Mouse (Mus musculus) heart, embryonic 14.5 days (tissue): ENCODE results near the gene Helz. TPM values are rescaled to one million over a fixed set of nuclear protein-coding genes. Genes with fewer than 3 reads are reported as not detected.

Source experiments
- ATAC-seq: fragments of 200-750 bp; cut with Nextera tagmentation; 2 replicates; pipeline ENCODE4 v1.8.0; 2017; ENCODE audit warnings: low read depth, moderate TSS enrichment; ENCODE audit not compliant: insufficient number of reproducible peaks, insufficient read depth, low FRiP score
- H3K27ac ChIP-seq, 2 experiments: fragments of 200-500 bp in 1 of 2; fragments of 300-500 bp in 1 of 2; sonication (generic) in 1 of 2; replicated peaks in 1 of 2; 2 replicates each; pipeline ENCODE4 v1.5.1; 2012 to 2014; ENCODE audit warnings: low read depth in 2 of 2, low read length in 2 of 2, control low read depth in 1 of 2, mild to moderate bottlenecking in 1 of 2, mixed read lengths in 1 of 2; ENCODE audit not compliant: control insufficient read depth in 1 of 2, insufficient read depth in 1 of 2
- H3K27me3 ChIP-seq: fragments of 300-500 bp; sonication (generic); 2 replicates; pipeline ENCODE4 v1.6.1; 2014; ENCODE audit warnings: mild to moderate bottlenecking, low read length, control low read depth; ENCODE audit not compliant: control insufficient read depth, insufficient read depth
- H3K36me3 ChIP-seq: fragments of 300-500 bp; sonication (generic); 2 replicates; pipeline ENCODE4 v1.6.1; 2014; ENCODE audit warnings: mild to moderate bottlenecking, control low read depth, low read length, mixed read lengths; ENCODE audit not compliant: control insufficient read depth, insufficient read depth
- H3K4me1 ChIP-seq, 2 experiments: fragments of 200-500 bp in 1 of 2; fragments of 300-500 bp in 1 of 2; sonication (generic) in 1 of 2; 2 replicates each; pipeline ENCODE4 v1.6.1; 2012 to 2014; ENCODE audit warnings: low read length in 2 of 2, control low read depth in 1 of 2, mixed read lengths in 1 of 2; ENCODE audit not compliant: control insufficient read depth in 2 of 2, insufficient read depth in 2 of 2
- H3K4me2 ChIP-seq: fragments of 300-500 bp; sonication (generic); 2 replicates; pipeline ENCODE4 v1.6.1; 2014; ENCODE audit warnings: mild to moderate bottlenecking, low read length
- H3K4me3 ChIP-seq, 2 experiments: fragments of 200-500 bp in 1 of 2; fragments of 300-500 bp in 1 of 2; sonication (generic) in 1 of 2; 2 replicates each; pipeline ENCODE4 v1.5.1; 2012 to 2014; ENCODE audit warnings: low read length in 2 of 2, mild to moderate bottlenecking in 2 of 2, control low read depth in 1 of 2, low read depth in 1 of 2, moderate library complexity in 1 of 2; ENCODE audit not compliant: control insufficient read depth in 1 of 2, insufficient read depth in 1 of 2
- H3K9ac ChIP-seq: fragments of 300-500 bp; sonication (generic); 2 replicates; pipeline ENCODE4 v1.6.1; 2014; ENCODE audit warnings: mild to moderate bottlenecking, low read length
- H3K9me3 ChIP-seq: fragments of 300-500 bp; sonication (generic); 2 replicates; pipeline ENCODE4 v1.6.1; 2016; ENCODE audit warnings: low read length, control low read depth; ENCODE audit not compliant: control insufficient read depth
- WGBS: fragments of 180-500 bp; shearing (Covaris S2); extraction: QIAGEN DNeasy Blood & Tissue Kit; methylation state at CpG from one replicate; pipeline ENCODE4 v1.1.7; 2014; 5-methylcytosine and 5-hydroxymethylcytosine counted together
- polyA plus RNA-seq: library from polyadenylated mRNA; unstranded; fragments of >200 nt; fragmentation: Nextera tagmentation; extraction: Ambion mirVana; gene quantifications from 2 replicates; pipeline ENCODE4 v1.2.1, GENCODE M21; 2014

The Helz gene
- polyA plus RNA-seq, 1 experiment from 2014 or later: 17.5 TPM

DNA sequence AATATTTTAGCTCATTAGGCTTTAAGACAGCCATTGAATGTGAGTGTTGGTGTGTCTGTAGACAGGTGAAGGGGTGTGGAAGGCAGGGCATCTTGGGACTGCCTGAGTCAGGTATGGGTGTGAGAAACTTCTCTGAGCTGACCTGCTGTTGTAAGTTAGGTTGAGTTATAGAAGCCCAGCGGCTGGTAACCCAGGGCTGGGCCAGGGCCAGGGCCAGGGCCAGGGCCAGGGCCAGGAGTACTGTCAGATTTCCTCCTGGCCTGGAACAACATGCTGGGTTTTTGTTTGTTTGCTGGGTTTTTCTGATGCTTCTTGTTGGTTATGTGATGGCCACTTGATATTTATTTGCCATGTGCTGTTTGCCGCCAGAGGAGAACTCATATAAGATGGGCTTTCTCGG is 76.9 kb downstream of the Helz start:
- Histone ChIP-seq H3K4me3 (no peak overlapping the region), H3K27me3 (no peaks in the 10 kb centered on the region), H3K4me1 (no peaks in the 10 kb centered on the region), H3K9me3 (no peaks in the 10 kb centered on the region), H3K27ac (no peak overlapping the region), H3K36me3 (peaks cover 72% of the 10 kb centered on the region), H3K4me2 (no peak overlapping the region), H3K9ac (no peak overlapping the region)
- no peak for ATAC-seq
- 95% methylated on average over 3 of the region's 3 CpGs for WGBS

DNA sequence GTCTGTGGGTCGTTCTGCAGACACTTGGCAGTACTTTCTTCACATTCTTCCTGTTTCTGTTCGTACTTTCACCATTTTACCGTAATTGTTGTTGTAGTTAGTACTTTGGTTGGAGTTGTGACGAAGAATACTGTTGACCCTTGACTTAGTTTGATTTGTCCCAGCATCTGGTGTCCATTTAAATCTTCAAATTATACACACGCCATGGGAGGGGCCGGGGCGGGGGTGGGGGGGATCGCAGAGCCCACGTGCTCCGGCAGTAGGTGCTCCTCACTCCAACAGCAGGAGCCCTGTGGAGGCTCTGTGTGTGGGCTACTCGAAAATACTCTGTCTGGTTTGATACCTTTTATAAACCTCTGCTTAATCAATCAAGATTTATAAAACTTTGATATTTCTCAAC is 78.0 kb downstream of the Helz start:
- no peaks in the 10 kb centered on the region for H3K4me1 ChIP-seq
- no peak for ATAC-seq
- H3K4me2 ChIP-seq: no peak overlapping the region
- no peaks in the 10 kb centered on the region for H3K27me3 ChIP-seq
- H3K9ac ChIP-seq: no peak overlapping the region
- H3K36me3 ChIP-seq: peaks cover 65% of the 10 kb centered on the region
- WGBS: 87% methylated on average over 11 of the region's 11 CpGs
- no peak overlapping the region for H3K4me3 ChIP-seq
- no peak overlapping the region for H3K27ac ChIP-seq
- no peaks in the 10 kb centered on the region for H3K9me3 ChIP-seq

DNA sequence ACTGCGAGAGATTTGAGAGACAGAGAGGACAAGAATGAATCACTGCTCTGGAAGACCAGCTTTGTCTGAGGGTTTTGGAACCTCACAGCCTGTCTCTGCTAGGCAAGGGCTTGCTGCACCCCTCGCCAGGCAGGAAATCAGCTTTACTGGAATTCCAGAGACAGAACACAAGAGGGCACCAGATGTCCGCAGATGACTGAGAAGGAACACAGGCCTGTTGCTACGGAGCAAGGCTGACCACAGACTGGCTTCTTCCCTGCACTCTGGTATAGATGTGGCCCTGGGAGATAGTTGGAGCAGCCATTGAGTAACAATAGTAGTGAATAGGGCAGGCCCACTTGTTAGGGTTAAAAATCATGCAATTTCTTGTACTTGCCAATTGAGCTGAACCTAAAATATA is 81.8 kb downstream of the Helz start:
- Histone ChIP-seq H3K36me3 (peaks cover 63% of the 10 kb centered on the region), H3K27ac (no peak overlapping the region)
- WGBS: 31% methylated on average over 4 of the region's 4 CpGs

DNA sequence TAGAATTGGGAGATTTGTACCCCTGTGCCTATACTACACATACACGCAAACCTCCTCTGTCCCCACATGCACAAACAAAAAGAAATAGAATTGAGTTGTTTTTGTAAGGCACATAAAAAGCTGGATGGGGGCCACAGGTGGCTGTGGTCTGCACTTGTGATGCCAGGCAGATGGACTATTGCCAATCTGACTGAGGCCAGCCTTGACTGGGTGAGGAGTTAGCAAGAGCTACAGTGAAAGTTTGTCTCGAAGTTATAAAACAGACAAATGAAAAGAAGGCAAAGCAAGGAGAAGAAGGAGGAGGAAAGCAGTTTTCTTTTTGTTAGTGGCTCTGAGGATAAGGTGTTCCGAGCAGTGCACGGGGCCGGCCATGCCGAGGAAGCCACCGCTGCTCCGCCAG is 82.2 kb downstream of the Helz start:
- no peak overlapping the region for H3K9ac ChIP-seq
- WGBS: 94% methylated on average over 8 of the region's 8 CpGs
- no peak for ATAC-seq
- no peaks in the 10 kb centered on the region for H3K4me1 ChIP-seq
- no peak overlapping the region for H3K27ac ChIP-seq
- H3K4me2 ChIP-seq: no peak overlapping the region
- H3K4me3 ChIP-seq: no peak overlapping the region
- H3K9me3 ChIP-seq: no peaks in the 10 kb centered on the region
- H3K36me3 ChIP-seq: peaks cover 67% of the 10 kb centered on the region
- H3K27me3 ChIP-seq: no peaks in the 10 kb centered on the region

More for the DNA sequence above, 81.8 kb downstream of the Helz start:
- no peaks in the 10 kb centered on the region for H3K27me3 ChIP-seq
- H3K9ac ChIP-seq: no peak overlapping the region
- ATAC-seq: no peak
- no peaks in the 10 kb centered on the region for H3K9me3 ChIP-seq
- H3K4me3 ChIP-seq: no peak overlapping the region
- no peaks in the 10 kb centered on the region for H3K4me1 ChIP-seq
- no peak overlapping the region for H3K4me2 ChIP-seq

DNA sequence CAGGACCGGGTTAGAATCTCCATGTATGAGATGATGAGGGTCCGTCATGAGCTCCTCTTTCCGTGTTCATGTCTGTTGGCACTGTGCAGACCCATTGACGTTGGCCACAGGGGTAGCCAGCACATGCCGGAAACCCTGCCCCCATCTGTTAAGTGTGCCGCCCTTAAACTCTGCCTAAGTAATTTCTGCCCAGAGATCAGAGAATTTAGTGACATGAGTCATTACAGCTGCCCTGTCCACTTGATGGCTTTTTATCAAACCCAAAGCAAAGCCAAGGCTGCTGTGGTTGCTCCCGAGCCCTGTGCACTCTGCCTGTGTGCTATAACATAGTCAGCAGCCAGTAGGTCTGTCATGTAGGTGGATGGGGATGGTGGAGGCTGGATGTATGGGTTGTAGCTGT is 83.4 kb downstream of the Helz start:
- no peak overlapping the region for H3K27ac ChIP-seq
- H3K4me3 ChIP-seq: no peak overlapping the region
- peaks cover 72% of the 10 kb centered on the region for H3K36me3 ChIP-seq
- H3K9ac ChIP-seq: no peak overlapping the region
- no peaks in the 10 kb centered on the region for H3K9me3 ChIP-seq
- ATAC-seq: no peak
- 76% methylated on average over 7 of the region's 7 CpGs for WGBS
- H3K4me1 ChIP-seq: no peaks in the 10 kb centered on the region
- no peaks in the 10 kb centered on the region for H3K27me3 ChIP-seq
- no peak overlapping the region for H3K4me2 ChIP-seq

DNA sequence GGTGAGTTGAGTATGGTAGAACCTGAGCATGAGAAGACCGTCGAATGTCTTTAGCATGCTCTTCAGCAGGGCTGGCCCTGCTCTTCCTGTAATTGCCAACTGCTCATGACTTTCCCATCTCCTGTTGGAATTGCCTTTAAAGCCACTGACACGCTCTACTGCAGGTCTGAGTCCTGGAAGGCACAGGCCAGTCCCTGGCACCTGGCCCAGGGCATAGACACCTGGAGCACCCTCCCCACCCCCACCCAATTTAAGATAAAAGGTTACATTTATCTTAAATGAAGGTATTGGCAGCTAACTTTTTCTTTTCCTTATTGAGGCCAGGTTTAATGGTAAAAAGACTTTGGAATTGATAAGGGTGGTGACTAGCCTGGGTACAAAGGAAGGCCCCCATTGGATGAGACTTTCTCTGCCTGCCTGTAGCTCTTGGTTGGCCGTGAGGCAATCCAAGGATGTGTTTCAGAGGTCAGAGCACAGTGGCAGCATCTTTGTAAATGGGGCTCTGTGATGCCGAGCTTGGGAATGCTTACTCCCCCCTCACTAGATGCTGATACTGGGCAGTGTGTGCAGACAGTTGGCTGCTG is 85.9 kb downstream of the Helz start:
- H3K36me3 ChIP-seq: peaks cover 76% of the 10 kb centered on the region
- no peak overlapping the region for H3K9ac ChIP-seq
- no peak overlapping the region for H3K4me3 ChIP-seq
- no peaks in the 10 kb centered on the region for H3K9me3 ChIP-seq
- no peak overlapping the region for H3K4me2 ChIP-seq
- ATAC-seq: no peak
- H3K27ac ChIP-seq: no peak overlapping the region
- H3K4me1 ChIP-seq: no peaks in the 10 kb centered on the region
- WGBS: 81% methylated on average over 5 of the region's 5 CpGs
- no peaks in the 10 kb centered on the region for H3K27me3 ChIP-seq

DNA sequence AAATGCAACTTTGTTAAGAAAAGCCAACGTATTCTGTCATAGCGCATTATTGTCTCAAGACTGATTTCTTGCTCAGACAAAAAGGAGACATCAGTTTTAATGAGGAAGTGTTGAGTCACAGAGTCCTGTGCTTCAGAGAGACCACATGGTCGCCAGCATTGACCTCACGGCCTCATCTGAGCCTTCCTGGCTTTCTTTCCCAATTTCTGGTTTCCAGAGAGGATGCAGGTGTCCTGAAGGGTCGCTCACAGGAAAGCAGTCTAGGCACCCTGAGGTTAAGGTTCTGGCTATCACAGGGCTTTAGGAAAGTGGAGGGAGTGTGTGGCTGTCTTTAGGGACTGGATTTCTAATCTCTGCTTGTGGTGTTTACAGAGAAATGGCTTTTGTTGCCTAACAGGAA is 90.4 kb downstream of the Helz start:
- Histone ChIP-seq H3K4me1 (no peaks in the 10 kb centered on the region), H3K36me3 (peaks cover 92% of the 10 kb centered on the region), H3K27me3 (no peaks in the 10 kb centered on the region), H3K27ac (no peak overlapping the region), H3K4me2 (no peak overlapping the region), H3K9ac (no peak overlapping the region), H3K4me3 (no peak overlapping the region), H3K9me3 (no peaks in the 10 kb centered on the region)
- 81% methylated on average over 5 of the region's 5 CpGs for WGBS
- no peak for ATAC-seq

DNA sequence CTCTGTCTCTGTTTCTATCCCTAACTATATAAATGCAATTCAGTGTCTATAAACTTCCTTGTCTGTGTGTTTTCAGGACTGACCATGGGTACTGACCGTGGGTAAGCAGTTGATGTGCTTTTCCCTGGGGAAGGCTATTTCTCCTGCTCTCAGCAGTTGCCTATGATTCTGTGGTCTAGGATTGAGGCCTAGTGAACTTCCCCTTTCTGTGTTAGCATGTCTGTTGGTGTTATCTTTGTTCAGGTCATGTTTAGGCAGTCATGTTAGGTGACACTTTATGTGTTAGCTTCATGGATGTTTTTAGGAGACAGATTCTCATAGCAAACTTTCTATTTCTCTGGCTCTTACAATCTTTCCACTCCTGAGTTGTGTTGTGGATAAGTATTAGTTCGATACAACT is 91.9 kb downstream of the Helz start:
- Histone ChIP-seq H3K36me3 (peaks cover 92% of the 10 kb centered on the region), H3K27me3 (no peaks in the 10 kb centered on the region), H3K4me1 (no peaks in the 10 kb centered on the region), H3K9ac (no peak overlapping the region), H3K4me3 (no peak overlapping the region), H3K9me3 (no peaks in the 10 kb centered on the region), H3K4me2 (no peak overlapping the region), H3K27ac (no peak overlapping the region)
- WGBS: 93% methylated on average over 2 of the region's 2 CpGs
- no peak for ATAC-seq
